Mouse (Mus musculus) pancreas, adult 10 weeks (tissue): ENCODE results near the gene Flad1. TPM values are rescaled to one million over a fixed set of nuclear protein-coding genes. Genes with fewer than 3 reads are reported as not detected.

Experiments used
- polyA plus RNA-seq: library from polyadenylated mRNA; stranded (reverse); fragments of 350-450 nt; fragmentation: Illumina TruSeq; extraction: RNeasy Lipid Tissue Mini Kit (QIAGEN cat#74804); gene quantifications from one replicate; pipeline ENCODE4 v1.2.3, GENCODE M21; 2015; ENCODE audit warnings: low read depth, low replicate concordance; ENCODE audit not compliant: insufficient read depth

The Flad1 gene
- 5.6 TPM for polyA plus RNA-seq

GRCm38 (mm10) chr3:89411490-89412393 lies at the start of gene Flad1:
Gene Flad1, minus strand, starts transcription at chr3:89411870.

GRCm38 (mm10) chr3:89454401-89455177 lies 42.9 kb upstream of the Flad1 start, which contains the start of gene Pmvk:
Gene Pmvk, plus strand, starts transcription at chr3:89454541.

GRCm38 (mm10) chr3:89436176-89437113 lies 24.8 kb upstream of the Flad1 start, which contains the start of gene Pbxip1:
Gene Pbxip1, plus strand, starts transcription at chr3:89436706.

GRCm38 (mm10) chr3:89430171-89431159 lies 18.8 kb upstream of the Flad1 start, which contains the start of gene Pygo2:
Gene Pygo2, plus strand, starts transcription at chr3:89430214.

GRCm38 (mm10) chr3:89418170-89418860 lies 6.6 kb upstream of the Flad1 start, which contains the start of the genes Cks1b and Shc1:
Gene Cks1b, minus strand, starts transcription at chr3:89418383.
Gene Shc1, plus strand, starts transcription at chr3:89418443.

GRCm38 (mm10) chr3:89402693-89403092 lies 9.0 kb downstream of the Flad1 start, which contains the start of gene Lenep:
Gene Lenep, minus strand, starts transcription at chr3:89402793.

GRCm38 (mm10) chr3:89394006-89394893 lies 17.4 kb downstream of the Flad1 start, which contains the start of gene Zbtb7b:
Gene Zbtb7b, minus strand, starts transcription at chr3:89394776.

GRCm38 (mm10) chr3:89365153-89365485 lies 46.6 kb downstream of the Flad1 start, which contains the start of gene Dcst1:
Gene Dcst1, minus strand, starts transcription at chr3:89365253.

GRCm38 (mm10) chr3:89361675-89362074 lies 50.0 kb downstream of the Flad1 start, which contains the start of gene Dcst2:
Gene Dcst2, plus strand, starts transcription at chr3:89361975.

Other genes starting within 250 kb of the Flad1 start
- 30.4 TPM for gene Clk2, start 247.1 kb downstream of the Flad1 start, polyA plus RNA-seq
- 15.8 TPM for gene Scamp3, start 234.4 kb downstream of the Flad1 start, polyA plus RNA-seq
- gene Fam189b, start 228.7 kb downstream of the Flad1 start, polyA plus RNA-seq: 5.7 TPM
- 18.0 TPM for gene Gba, start 208.9 kb downstream of the Flad1 start, polyA plus RNA-seq
- gene Thbs3, start 196.7 kb downstream of the Flad1 start, polyA plus RNA-seq: 20.7 TPM
- gene Mtx1, start 184.8 kb downstream of the Flad1 start, polyA plus RNA-seq: 31.8 TPM
- gene Muc1, start 182.8 kb downstream of the Flad1 start, polyA plus RNA-seq: 71.5 TPM
- gene Krtcap2, start 165.9 kb downstream of the Flad1 start, polyA plus RNA-seq: 94.1 TPM
- 2.9 TPM for gene Trim46, start 165.6 kb downstream of the Flad1 start, polyA plus RNA-seq
- 46.0 TPM for gene Dpm3, start 152.5 kb downstream of the Flad1 start, polyA plus RNA-seq
- 48.2 TPM for gene Slc50a1, start 141.3 kb downstream of the Flad1 start, polyA plus RNA-seq
- gene Efna1, start 130.7 kb downstream of the Flad1 start, polyA plus RNA-seq: 15.3 TPM
- not detected for gene Efna3, start 88.9 kb downstream of the Flad1 start, polyA plus RNA-seq
- gene Efna4, start 73.8 kb downstream of the Flad1 start, polyA plus RNA-seq: 0.52 TPM
- 66.8 TPM for gene Adam15, start 61.9 kb downstream of the Flad1 start, polyA plus RNA-seq
- gene Dcst2, start 49.9 kb downstream of the Flad1 start, polyA plus RNA-seq: not detected
- gene Dcst1, start 46.6 kb downstream of the Flad1 start, polyA plus RNA-seq: not detected
- gene Zbtb7b, start 17.1 kb downstream of the Flad1 start, polyA plus RNA-seq: 9.6 TPM
- gene Lenep, start 9.1 kb downstream of the Flad1 start, polyA plus RNA-seq: 0.83 TPM
- 5.7 TPM for gene Cks1b, start 6.5 kb upstream of the Flad1 start, polyA plus RNA-seq
- 14.1 TPM for gene Shc1, start 6.6 kb upstream of the Flad1 start, polyA plus RNA-seq
- 15.3 TPM for gene Pygo2, start 18.3 kb upstream of the Flad1 start, polyA plus RNA-seq
- 14.1 TPM for gene Pbxip1, start 24.8 kb upstream of the Flad1 start, polyA plus RNA-seq
- gene Pmvk, start 42.7 kb upstream of the Flad1 start, polyA plus RNA-seq: 5.8 TPM
- 1.5 TPM for gene Kcnn3, start 108.3 kb upstream of the Flad1 start, polyA plus RNA-seq